ENCODE assay signal across 16 mouse cellular contexts in genomic region chr13:19644225-19644624, GRCm38 (mm10). TPM values are rescaled to one million over a fixed set of nuclear protein-coding genes. Genes with fewer than 3 reads are reported as not detected.
DNase-seq lines count a peak whose midpoint lies in the region; TF ChIP-seq lines count a peak whose summit lies in the region.
"Had no signal": no experiment of that assay in that cellular context is flagged by ENCODE, and none has a peak within 500 bp of the region (broad histone marks: within the 10 kb centered on the region; RNA-seq: fewer than 3 reads in every experiment).

No protein-coding gene starts in this region.

- H3K4me3 ChIP-seq in gastrocnemius, adult 2 months: no peak overlapping the region
- H3K4me3 ChIP-seq: embryonic facial prominence, embryonic 12.5 days; forebrain, embryonic 13.5 days; liver, embryonic 15.5 days had no signal

- intact Hi-C loops in gastrocnemius, adult 2 months (cut with DNase I): loop anchor here (5.0 kb wide), 1 partner anchor 277 kb away; no protein-coding TSS in a partner anchor
- intact Hi-C loops in left cerebral cortex, postnatal 14 days (cut with DNase I): loop anchor here (5.0 to 10.0 kb wide), 3 partner anchors 189 to 467 kb away; no protein-coding TSS in a partner anchor

- DNase-seq in gastrocnemius, adult 2 months: no peak
- DNase-seq in gastrocnemius, postnatal 25 days: no peak
- peak; percentile 20 to 23 for DNase-seq in left cerebral cortex, postnatal 14 days (ENCODE audit: low spot score in 2 of 2)
- DNase-seq in left cerebral cortex, adult 18-20 months (ENCODE audit: low spot score in 2 of 2): no peak
- DNase-seq in A20 (ENCODE audit: low read depth, low spot score) (peak; percentile 4), ZHBTc4 (ENCODE audit: low read depth, low spot score) (peak; percentile 53)
- no peak for DNase-seq in cerebellum, adult 18-20 months
- DNase-seq in spleen, postnatal 4 days (ENCODE audit: low spot score in 2 of 2): no peak
- DNase-seq: heart, postnatal 10 days; right cerebral cortex, postnatal 14 days; thymus, postnatal 25 days had no signal

- peak; percentile 48 for TF ChIP-seq CTCF in gastrocnemius, adult 2 months (IDR thresholded peaks at IDR 0.05)

- no peak overlapping the region for H3K27ac ChIP-seq in gastrocnemius, adult 2 months
- H3K27ac ChIP-seq: embryonic facial prominence, embryonic 12.5 days; forebrain, embryonic 13.5 days; liver, embryonic 15.5 days had no signal

RNA-seq across cellular contexts. Expression of gene Sfrp4, which starts 21.3 kb away (rescaled TPM):
- total RNA-seq in gastrocnemius, adult 2 months (2021): 1 to 10 TPM; 2.4 to 4.2 TPM
- total RNA-seq in gastrocnemius, postnatal 25 days (2021): 10 to 100 TPM in 1 of 2 experiments, 1 to 10 TPM in 1; 2.7 to 14.8 TPM
- 1 to 10 TPM; 1.3 to 1.5 TPM for total RNA-seq in left cerebral cortex, postnatal 14 days (2021)
- total RNA-seq in left cerebral cortex, adult 18-20 months (2021): 1 to 10 TPM; 1.3 to 1.5 TPM
- total RNA-seq: neutrophil, adult 5-6 weeks had no signal

RNA-seq across cellular contexts. Expression of gene Epdr1, which starts 24.5 kb away (rescaled TPM):
- 100 to 1,000 TPM in 1 of 2 experiments, 10 to 100 TPM in 1; 90.3 to 139 TPM for total RNA-seq in gastrocnemius, adult 2 months (2021)
- 100 to 1,000 TPM in 1 of 2 experiments, 10 to 100 TPM in 1; 85.7 to 113 TPM for total RNA-seq in gastrocnemius, postnatal 25 days (2021)
- 10 to 100 TPM; 48.2 to 50.1 TPM for total RNA-seq in left cerebral cortex, postnatal 14 days (2021)
- 100 to 1,000 TPM; 108 to 116 TPM for total RNA-seq in left cerebral cortex, adult 18-20 months (2021)
- total RNA-seq: neutrophil, adult 5-6 weeks had no signal

RNA-seq across cellular contexts. Expression of gene Nme8, which starts 53.4 kb away (rescaled TPM):
- total RNA-seq in gastrocnemius, adult 2 months (2021): not detected
- not detected for total RNA-seq in gastrocnemius, postnatal 25 days (2021)
- not detected for total RNA-seq in left cerebral cortex, postnatal 14 days (2021)
- total RNA-seq in left cerebral cortex, adult 18-20 months (2021): not detected
- total RNA-seq: megakaryocyte progenitor cell, adult 5-6 weeks; neutrophil, adult 5-6 weeks had no signal

Comparison
In these comparisons a context has a peak if more than half of its experiments do, and no peak if none do; other contexts are left out.
1. DNase-seq: peak in left cerebral cortex, postnatal 14 days (2 of 2), A20 (single experiment) and ZHBTc4 (single experiment); none in gastrocnemius, adult 2 months (single experiment), gastrocnemius, postnatal 25 days (single experiment), left cerebral cortex, adult 18-20 months (0 of 2), cerebellum, adult 18-20 months (0 of 2) and spleen, postnatal 4 days (0 of 2).